Mouse (Mus musculus): ENCODE results near the gene Zdhhc17.

Zdhhc17 gene

GRCm38 (mm10) chr10:110918414-110919391 is 91.2 kb downstream of the Zdhhc17 start:
- DNase-seq = no peak

- DNase-seq = no peak
These were observed 92.4 kb downstream of the Zdhhc17 start for GRCm38 (mm10) chr10:110917521-110917920.

GRCm38 (mm10) chr10:110916666-110917344 is 93.1 kb downstream of the Zdhhc17 start:
- DNase-seq = no peak

GRCm38 (mm10) chr10:110903862-110904261 is 106.1 kb downstream of the Zdhhc17 start:
- DNase-seq = no peak

- no peak for DNase-seq
These were observed 110.0 kb downstream of the Zdhhc17 start for GRCm38 (mm10) chr10:110899744-110900501.

Data from kidney, postnatal 36 days (tissue).